Mouse (Mus musculus) MEL (cell line): Measurements from ENCODE around the gene Bahd1. TPM values are rescaled to one million over a fixed set of nuclear protein-coding genes. Genes with fewer than 3 reads are reported as not detected.

Source experiments
- DNase-seq: peaks from one replicate; pipeline ENCODE4 v3.0.0; 2011; ENCODE audit warnings: low read depth, low spot score
- H3K27ac ChIP-seq: 2 replicates; pipeline ENCODE4 v1.5.1; 2012; ENCODE audit warnings: low read depth, mild to moderate bottlenecking, control low read depth, low read length, moderate library complexity; ENCODE audit not compliant: control insufficient read depth
- H3K27me3 ChIP-seq, 2 experiments: fragments of 150-350 bp in 1 of 2; sonication (generic) in 1 of 2; 2 replicates each; pipeline ENCODE4 v1.6.1; 2012; ENCODE audit warnings: low read length in 2 of 2, mild to moderate bottlenecking in 2 of 2, improper control_type of control experiment in 1 of 2, moderate library complexity in 1 of 2; ENCODE audit not compliant: insufficient read depth in 2 of 2, control insufficient read depth in 1 of 2
- H3K36me3 ChIP-seq, 2 experiments: 2 replicates each; pipeline ENCODE4 v1.6.1; 2012 to 2014; ENCODE audit warnings: low read length in 2 of 2, improper control_type of control experiment in 1 of 2, inconsistent platforms in 1 of 2, mild to moderate bottlenecking in 1 of 2; ENCODE audit not compliant: insufficient read depth in 2 of 2, control insufficient read depth in 1 of 2
- H3K4me1 ChIP-seq, 2 experiments: fragments of 150-350 bp in 1 of 2; sonication (generic) in 1 of 2; 2 replicates each; pipeline ENCODE4 v1.6.1; 2012; ENCODE audit warnings: low read length in 2 of 2, improper control_type of control experiment in 1 of 2, mild to moderate bottlenecking in 1 of 2; ENCODE audit not compliant: insufficient read depth in 2 of 2, control insufficient read depth in 1 of 2
- H3K4me3 ChIP-seq, 2 experiments: fragments of 150-350 bp in 1 of 2; sonication (generic) in 1 of 2; 2 replicates each; pipeline ENCODE4 v1.5.1; 2012; ENCODE audit warnings: low read depth in 2 of 2, low read length in 2 of 2, mild to moderate bottlenecking in 2 of 2, moderate library complexity in 2 of 2, control low read depth in 1 of 2, improper control_type of control experiment in 1 of 2; ENCODE audit not compliant: control insufficient read depth in 1 of 2, insufficient read depth in 1 of 2
- H3K79me2 ChIP-seq: 2 replicates; pipeline ENCODE4 v1.6.1; 2012; ENCODE audit warnings: mild to moderate bottlenecking, low read length, moderate library complexity; ENCODE audit not compliant: control insufficient read depth, poor library complexity, insufficient read depth
- H3K9ac ChIP-seq: 2 replicates; pipeline ENCODE4 v1.6.1; 2012; ENCODE audit warnings: low read depth, mild to moderate bottlenecking, control low read depth, low read length, moderate library complexity; ENCODE audit not compliant: control insufficient read depth, poor library complexity, severe bottlenecking
- H3K9me3 ChIP-seq: fragments of 150-350 bp; sonication (generic); replicated peaks from 2 replicates; pipeline ENCODE4 v1.6.1; 2012; ENCODE audit warnings: mild to moderate bottlenecking, low read length, improper control_type of control experiment, moderate library complexity; ENCODE audit not compliant: insufficient read depth
- BHLHE40 ChIP-seq: IDR thresholded peaks from 2 replicates; pipeline ENCODE4 v1.6.1; 2012; ENCODE audit warnings: low read depth, mild to moderate bottlenecking, inconsistent platforms, low read length, improper control_type of control experiment, borderline replicate concordance
- CHD1 ChIP-seq: IDR thresholded peaks from 2 replicates; pipeline ENCODE4 v1.6.1; 2012; ENCODE audit warnings: low read depth, mild to moderate bottlenecking, inconsistent platforms, low read length, improper control_type of control experiment
- ELF1 ChIP-seq: IDR thresholded peaks from 2 replicates; pipeline ENCODE4 v1.6.1; 2014; ENCODE audit warnings: low read depth, mild to moderate bottlenecking, inconsistent platforms, low read length, improper control_type of control experiment, moderate library complexity
- HCFC1 ChIP-seq: IDR thresholded peaks from 2 replicates; pipeline ENCODE4 v1.6.1; 2012; ENCODE audit warnings: low read depth, mild to moderate bottlenecking, inconsistent platforms, low read length, improper control_type of control experiment, moderate library complexity
- JUND ChIP-seq: IDR thresholded peaks from 2 replicates; pipeline ENCODE4 v1.6.1; 2011; ENCODE audit warnings: low read depth, mild to moderate bottlenecking, improper control_type of control experiment, low read length
- MAX ChIP-seq: IDR thresholded peaks from 2 replicates; pipeline ENCODE4 v1.6.1; 2011; ENCODE audit warnings: low read length, improper control_type of control experiment
- MAZ ChIP-seq: IDR thresholded peaks from 2 replicates; pipeline ENCODE4 v1.6.1; 2012; ENCODE audit warnings: low read depth, mild to moderate bottlenecking, inconsistent platforms, low read length, improper control_type of control experiment
- NELFE ChIP-seq: IDR thresholded peaks from 2 replicates; pipeline ENCODE4 v1.6.1; 2011; ENCODE audit warnings: low read depth, low read length, improper control_type of control experiment
- NRF1 ChIP-seq: IDR thresholded peaks from 2 replicates; pipeline ENCODE4 v1.6.1; 2014; ENCODE audit warnings: low read depth, mild to moderate bottlenecking, inconsistent platforms, low read length, improper control_type of control experiment, moderate library complexity; ENCODE audit not compliant: poor library complexity, insufficient read depth, severe bottlenecking
- RAD21 ChIP-seq: IDR thresholded peaks from 2 replicates; pipeline ENCODE4 v1.6.1; 2011; ENCODE audit warnings: mild to moderate bottlenecking, low read depth, low read length, improper control_type of control experiment
- SIN3A ChIP-seq: IDR thresholded peaks from 2 replicates; pipeline ENCODE4 v1.6.1; 2012; ENCODE audit warnings: low read length, improper control_type of control experiment, inconsistent platforms
- SMC3 ChIP-seq: IDR thresholded peaks from 2 replicates; pipeline ENCODE4 v1.6.1; 2011; ENCODE audit warnings: low read depth, low read length, improper control_type of control experiment
- TAL1 ChIP-seq: IDR thresholded peaks from 2 replicates; pipeline ENCODE4 v1.6.1; 2012; ENCODE audit warnings: mild to moderate bottlenecking, inconsistent platforms, low read length, moderate library complexity, mixed read lengths
- TCF12 ChIP-seq: IDR thresholded peaks from 2 replicates; pipeline ENCODE4 v1.6.1; 2014; ENCODE audit warnings: low read depth, mild to moderate bottlenecking, inconsistent platforms, low read length, improper control_type of control experiment, moderate library complexity
- UBTF ChIP-seq: IDR thresholded peaks from 2 replicates; pipeline ENCODE4 v1.6.1; 2012; ENCODE audit warnings: low read depth, mild to moderate bottlenecking, inconsistent platforms, low read length, improper control_type of control experiment, moderate library complexity, borderline replicate concordance; ENCODE audit not compliant: insufficient read depth
- USF1 ChIP-seq: IDR thresholded peaks from 2 replicates; pipeline ENCODE4 v1.6.1; 2014; ENCODE audit warnings: low read depth, mild to moderate bottlenecking, inconsistent platforms, low read length, improper control_type of control experiment, moderate library complexity
- ZC3H11A ChIP-seq: IDR thresholded peaks from 2 replicates; pipeline ENCODE4 v1.6.1; 2012; ENCODE audit warnings: low read depth, mild to moderate bottlenecking, inconsistent platforms, low read length, improper control_type of control experiment
- ZKSCAN1 ChIP-seq: IDR thresholded peaks from 2 replicates; pipeline ENCODE4 v1.6.1; 2012; ENCODE audit warnings: low read depth, mild to moderate bottlenecking, inconsistent platforms, low read length, improper control_type of control experiment, moderate library complexity
- polyA plus RNA-seq, 2 experiments: library from polyadenylated mRNA; stranded (reverse) in 1 of 2; unstranded in 1 of 2; fragments of >175 nt in 1 of 2; fragments of >200 nt in 1 of 2; gene quantifications; 2 replicates each; pipeline versions ENCODE4 v1.2.1 to v1.2.4; 2012; ENCODE audit warnings: low replicate concordance in 2 of 2, low read depth in 1 of 2; ENCODE audit not compliant: insufficient read length in 2 of 2, insufficient read depth in 1 of 2, missing spikeins in 1 of 2
- total RNA-seq: library from RNA; depleted of rRNA; stranded (reverse); fragments of 300-350 nt; gene quantifications from 2 replicates; pipeline ENCODE4 v1.2.3, GENCODE M21; 2012

Bahd1 gene
- total and polyA plus RNA-seq, 3 experiments = 8.0 to 24.7 TPM; not detected in 1

DNA sequence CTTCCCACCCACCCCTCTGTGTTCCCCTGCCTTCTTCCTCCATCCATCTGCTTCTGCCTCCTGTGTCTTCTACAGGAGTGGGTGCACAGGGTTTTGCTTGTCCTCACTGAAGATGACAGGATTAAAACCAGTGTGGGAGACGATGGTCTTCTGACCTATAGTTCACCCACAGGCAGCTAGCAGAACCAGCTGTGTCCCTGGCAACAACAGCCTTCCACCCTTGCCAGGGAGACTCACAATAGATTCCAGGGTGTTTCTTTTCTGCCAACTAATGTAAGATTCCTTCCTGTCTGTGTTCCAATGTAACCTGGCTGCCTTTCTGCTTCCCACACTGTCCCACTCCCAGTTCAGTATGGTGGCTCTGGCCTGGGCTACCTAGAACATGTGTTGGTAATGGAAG lies 29.1 kb upstream of the Bahd1 start:
- H3K27ac ChIP-seq = no peak overlapping the region
- H3K27me3 ChIP-seq = no peaks in the 10 kb centered on the region
- H3K9ac ChIP-seq = no peak overlapping the region
- no peaks in the 10 kb centered on the region for H3K4me1 ChIP-seq
- 0 out of 2 replicates have a peak, but pooled peaks cover 2% of the 10 kb centered on the region for H3K79me2 ChIP-seq
- H3K9me3 ChIP-seq = no peaks in the 10 kb centered on the region
- H3K36me3 ChIP-seq = no peaks in the 10 kb centered on the region; a peak in 1 of 4 replicates
- DNase-seq = no peak
- no peak for TF ChIP-seq ELF1
- no peak overlapping the region for H3K4me3 ChIP-seq

DNA sequence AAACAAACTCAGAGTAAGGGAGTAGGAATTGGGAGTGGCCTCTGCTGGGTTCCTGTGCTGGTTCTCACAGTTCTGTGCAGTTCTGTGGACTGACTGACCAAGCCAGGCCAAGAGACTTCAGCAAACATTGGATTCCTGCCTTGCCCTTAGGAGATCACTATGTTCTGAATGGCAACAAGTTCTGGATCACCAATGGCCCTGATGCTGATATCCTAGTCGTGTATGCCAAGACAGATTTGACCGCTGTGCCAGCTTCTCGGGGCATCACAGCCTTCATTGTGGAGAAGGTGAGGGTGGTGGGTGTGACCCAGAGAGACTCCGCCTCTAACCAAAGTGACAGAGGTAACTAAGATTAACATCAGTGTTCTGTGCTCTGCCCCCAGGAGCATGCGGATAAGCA lies 27.2 kb upstream of the Bahd1 start:
- no peak for DNase-seq
- no peak for TF ChIP-seq HCFC1
- TF ChIP-seq MAX = no peak
- no peak for TF ChIP-seq BHLHE40
- TF ChIP-seq TCF12 = no peak
- TF ChIP-seq ZC3H11A = no peak
- TF ChIP-seq UBTF = no peak
- no peak for TF ChIP-seq SIN3A
- TF ChIP-seq JUND = no peak
- TF ChIP-seq MAZ = no peak
- TF ChIP-seq TAL1 = no peak
- TF ChIP-seq SMC3 = no peak
- no peak for TF ChIP-seq ZKSCAN1
- no peak for TF ChIP-seq NELFE
- no peak for TF ChIP-seq RAD21
- TF ChIP-seq CHD1 = no peak
- no peak for TF ChIP-seq USF1
- TF ChIP-seq ELF1 = no peak
- TF ChIP-seq NRF1 = no peak
- no peak overlapping the region for H3K9ac ChIP-seq

More for the DNA sequence above, 27.2 kb upstream of the Bahd1 start:
- no peak overlapping the region for H3K4me3 ChIP-seq
- no peak overlapping the region for H3K27ac ChIP-seq
- no peaks in the 10 kb centered on the region for H3K9me3 ChIP-seq
- no peaks in the 10 kb centered on the region for H3K79me2 ChIP-seq
- no peaks in the 10 kb centered on the region for H3K4me1 ChIP-seq
- H3K27me3 ChIP-seq = no peaks in the 10 kb centered on the region
- H3K36me3 ChIP-seq = no peaks in the 10 kb centered on the region; a peak in 1 of 4 replicates
